Comparison of ENCODE assay signal across 15 mouse cellular contexts in the genomic region with DNA sequence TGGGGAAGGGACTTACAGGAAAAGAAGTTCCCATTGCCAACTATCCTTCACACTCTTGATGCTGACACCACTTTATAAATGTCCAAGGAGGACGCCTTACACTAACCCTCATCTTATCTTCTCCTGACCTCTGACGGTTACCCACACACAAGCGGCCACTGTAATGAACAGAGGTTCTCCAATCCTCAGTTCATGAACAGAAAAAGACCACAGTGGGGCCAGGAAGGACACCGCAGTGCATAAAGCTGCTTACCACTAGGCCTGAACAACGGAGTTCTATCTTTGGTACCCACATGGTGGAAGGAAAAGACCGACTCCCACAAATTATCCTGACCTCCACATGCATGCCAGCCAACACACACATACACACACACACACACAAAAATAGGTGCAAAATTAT. TPM values are rescaled to one million over a fixed set of nuclear protein-coding genes. Genes with fewer than 3 reads are reported as not detected.
DNase-seq lines count a peak whose midpoint lies in the region; ATAC-seq and TF ChIP-seq lines count a peak whose summit lies in the region.
"Had no signal": no experiment of that assay in that cellular context is flagged by ENCODE, and none has a peak within 500 bp of the region (broad histone marks: within the 10 kb centered on the region; RNA-seq: fewer than 3 reads in every experiment).

No protein-coding gene starts in this region.

- H3K9me3 ChIP-seq in heart, postnatal 0 days (replicated peaks; ENCODE audit: control insufficient read depth, low read length), result no peaks in the 10 kb centered on the region
- no peaks in the 10 kb centered on the region for H3K9me3 ChIP-seq in lung, postnatal 0 days (ENCODE audit: low read length)
- H3K9me3 ChIP-seq: forebrain, embryonic 15.5 days; liver, embryonic 15.5 days had no signal

- no peak for TF ChIP-seq CTCF in heart, postnatal 0 days (IDR thresholded peaks at IDR 0.05; ENCODE audit: low read depth)
- TF ChIP-seq CTCF in lung, postnatal 0 days (IDR thresholded peaks at IDR 0.05), result no peak

- H3K4me3 ChIP-seq in heart, postnatal 0 days (ENCODE audit: low read depth, low read length), result no peak overlapping the region
- H3K4me3 ChIP-seq in lung, postnatal 0 days (ENCODE audit: low read depth, low read length), result no peak overlapping the region
- H3K4me3 ChIP-seq: forebrain, embryonic 15.5 days; liver, embryonic 15.5 days had no signal

- TF ChIP-seq EP300 in heart, postnatal 0 days (IDR thresholded peaks at IDR 0.05; ENCODE audit: low read depth), result no peak
- TF ChIP-seq EP300 in lung, postnatal 0 days (IDR thresholded peaks at IDR 0.05), result no peak

- WGBS in heart, postnatal 0 days, result 20% methylated on average over 6 of the region's 6 CpGs
- 43% methylated on average over 6 of the region's 6 CpGs for whole genome bisulfite sequencing in lung, postnatal 0 days

- ATAC-seq in heart, postnatal 0 days (ENCODE audit: insufficient read depth, low read depth), result no peak
- ATAC-seq in lung, postnatal 0 days, result no peak
- ATAC-seq: forebrain, embryonic 15.5 days had no signal

- peak overlapping the region; percentile 59 for H3K27ac ChIP-seq in heart, postnatal 0 days (ENCODE audit: low read depth)
- H3K27ac ChIP-seq in lung, postnatal 0 days (ENCODE audit: low read length), result peak overlapping the region; percentile 55; the same call in 1 of the 2 replicates
- H3K27ac ChIP-seq: forebrain, embryonic 15.5 days; liver, embryonic 15.5 days had no signal

- DNase-seq in heart, adult 11 months, result peak; percentile 71
- no peak for DNase-seq in heart, postnatal 4 days
- DNase-seq in heart, postnatal 0 days (ENCODE audit: low spot score), result no peak
- DNase-seq in heart, adult 8-10 months (ENCODE audit: low spot score), result no peak
- no peak for DNase-seq in lung, postnatal 0 days (ENCODE audit: low spot score)
- no peak for DNase-seq in lung, postnatal 10 days
- DNase-seq in left cerebral cortex, postnatal 14 days (ENCODE audit: low spot score in 2 of 2), result no peak
- DNase-seq in left cerebral cortex, postnatal 25 days (ENCODE audit: low spot score in 2 of 2), result no peak
- DNase-seq: adrenal gland, adult 2 months; cerebellum, adult 11 months; cerebellum, postnatal 14 days; midbrain, embryonic 14.5 days; thymus, adult 18-20 months had no signal

- intact Hi-C loops in left cerebral cortex, postnatal 14 days (cut with DNase I), result no loop called here
- intact Hi-C loops in left cerebral cortex, postnatal 25 days (cut with DNase I), result no loop called here

- no peaks in the 10 kb centered on the region for H3K36me3 ChIP-seq in heart, postnatal 0 days (replicated peaks; ENCODE audit: control insufficient read depth, insufficient read depth, low read length)
- no peaks in the 10 kb centered on the region for H3K36me3 ChIP-seq in lung, postnatal 0 days (ENCODE audit: insufficient read depth, low read length)
- H3K36me3 ChIP-seq: forebrain, embryonic 15.5 days had no signal

- H3K4me2 ChIP-seq in heart, postnatal 0 days (ENCODE audit: low read depth, low read length), result no peak overlapping the region
- H3K4me2 ChIP-seq in lung, postnatal 0 days (replicated peaks; ENCODE audit: low read depth, low read length), result no peak overlapping the region
- H3K4me2 ChIP-seq: forebrain, embryonic 15.5 days; liver, embryonic 15.5 days had no signal

- no peak overlapping the region for H3K9ac ChIP-seq in heart, postnatal 0 days (replicated peaks; ENCODE audit: low read depth, low read length)
- H3K9ac ChIP-seq in lung, postnatal 0 days (replicated peaks; ENCODE audit: low read depth), result no peak overlapping the region
- H3K9ac ChIP-seq: forebrain, embryonic 15.5 days; liver, embryonic 15.5 days had no signal

- peaks cover 56% of the 10 kb centered on the region for H3K4me1 ChIP-seq in heart, postnatal 0 days (ENCODE audit: control insufficient read depth, insufficient read depth)
- H3K4me1 ChIP-seq in lung, postnatal 0 days (ENCODE audit: insufficient read depth, low read depth, low read length), result peaks cover 9% of the 10 kb centered on the region

- H3K27me3 ChIP-seq in heart, postnatal 0 days (ENCODE audit: control insufficient read depth, insufficient read depth, low read length), result no peaks in the 10 kb centered on the region
- H3K27me3 ChIP-seq in lung, postnatal 0 days (replicated peaks; ENCODE audit: insufficient read depth, low read length), result no peaks in the 10 kb centered on the region
- H3K27me3 ChIP-seq: forebrain, embryonic 15.5 days; liver, embryonic 15.5 days had no signal

RNA-seq across cellular contexts. Expression of a gene that starts 28.7 kb away (rescaled TPM):
- total RNA-seq in heart, postnatal 4 days (2021), result 10 to 100 TPM; 52.2 to 58.7 TPM
- total RNA-seq in heart, postnatal 0 days (2014; rRNA removed; ENCODE audit: low replicate concordance), result 54.0 and 54.9 TPM in 2 replicates
- polyA plus RNA-seq in heart, postnatal 0 days (2015; fragmentation: Nextera tagmentation; extraction: Ambion mirVana), result 18.8 and 19.1 TPM in 2 replicates
- 10 to 100 TPM; 33.6 to 43.1 (median 40.6) TPM for total RNA-seq in heart, adult 8-10 months (2022)
- 16.9 and 18.9 TPM in 2 replicates for polyA plus RNA-seq in lung, postnatal 0 days (2015; fragmentation: Nextera tagmentation; extraction: Ambion mirVana)
- total RNA-seq in left cerebral cortex, postnatal 14 days (2021), result 10 to 100 TPM; 12.3 to 14.9 TPM
- total RNA-seq in left cerebral cortex, postnatal 25 days (2021), result 10 to 100 TPM; 13.6 to 14.1 TPM
